Mouse (Mus musculus) cerebellum, adult 9-11 months (tissue): Measurements from ENCODE around the gene Lrrc26.

Experiments
- DNase-seq: peaks from one replicate; pipeline ENCODE4 v3.0.0; 2022

The Lrrc26 gene

DNA sequence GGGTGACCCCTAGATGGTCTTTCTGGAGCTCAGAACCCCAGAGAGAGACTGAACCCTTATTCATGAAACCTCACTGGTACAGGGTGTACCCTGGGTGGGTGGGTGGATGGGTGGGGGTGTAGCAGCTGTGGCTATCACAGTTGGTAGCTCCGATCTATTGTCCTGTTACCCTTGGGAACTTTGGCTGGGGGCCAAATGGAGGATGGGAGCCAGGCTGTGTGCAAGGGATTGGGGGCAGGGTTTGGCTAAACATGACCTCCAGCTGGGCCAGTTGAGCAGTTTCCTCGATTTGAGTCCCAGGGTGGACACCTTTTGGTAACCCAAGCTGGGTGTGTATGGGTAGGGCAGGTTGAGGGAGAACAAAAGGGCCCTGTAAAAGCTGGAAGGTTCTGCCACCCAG, 23.0 kb upstream of the Lrrc26 start:
- peak; percentile 88 for DNase-seq

DNA sequence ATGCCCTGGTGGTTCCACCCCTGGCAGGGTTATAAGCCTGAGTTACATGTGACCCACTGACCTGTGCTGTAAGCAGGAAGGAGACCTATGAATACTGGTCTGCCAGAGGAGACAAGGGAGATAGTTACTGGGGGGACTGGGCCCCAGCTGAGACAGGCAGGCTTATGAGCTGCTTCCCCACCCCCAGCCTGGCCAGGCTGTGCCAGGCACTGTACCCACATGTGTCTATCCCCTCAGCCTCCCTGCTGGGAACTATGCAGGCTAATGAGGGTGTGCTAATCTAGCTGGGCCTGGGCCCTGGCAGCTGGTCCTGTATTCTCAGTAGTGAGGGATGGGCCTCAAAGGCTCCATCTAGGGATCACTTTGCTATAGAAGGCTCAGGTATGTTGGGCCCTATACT, 22.5 kb upstream of the Lrrc26 start:
- DNase-seq, result peak; percentile 81

DNA sequence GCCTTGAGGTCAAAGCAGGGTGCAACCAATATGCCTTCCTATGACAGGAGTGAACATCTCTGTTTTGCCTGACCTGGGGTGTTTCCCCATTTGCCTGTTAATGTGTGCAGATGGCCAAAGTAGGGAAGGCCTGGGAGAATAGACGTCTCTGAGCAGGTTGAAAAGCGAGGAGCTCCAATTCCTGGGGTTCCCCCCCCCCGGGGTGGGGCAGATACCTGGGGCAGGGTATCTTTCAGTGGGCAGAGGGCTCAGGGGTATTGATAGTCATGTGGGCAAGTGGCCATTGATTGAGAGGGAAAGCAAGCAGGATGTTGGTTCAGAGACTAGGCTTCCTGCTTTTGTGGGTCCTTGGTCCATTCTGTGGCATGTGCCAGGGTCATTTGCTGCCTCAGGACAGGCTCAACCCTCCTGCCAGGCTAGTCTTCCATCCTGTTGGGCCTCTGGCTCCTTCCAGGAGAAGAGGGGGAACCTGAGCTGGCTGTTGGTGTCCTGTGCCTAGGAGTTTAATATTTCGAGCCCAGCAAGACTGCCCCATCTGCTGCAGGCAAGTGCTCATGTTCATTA, 21.9 kb upstream of the Lrrc26 start:
- peak; percentile 72 for DNase-seq

DNA sequence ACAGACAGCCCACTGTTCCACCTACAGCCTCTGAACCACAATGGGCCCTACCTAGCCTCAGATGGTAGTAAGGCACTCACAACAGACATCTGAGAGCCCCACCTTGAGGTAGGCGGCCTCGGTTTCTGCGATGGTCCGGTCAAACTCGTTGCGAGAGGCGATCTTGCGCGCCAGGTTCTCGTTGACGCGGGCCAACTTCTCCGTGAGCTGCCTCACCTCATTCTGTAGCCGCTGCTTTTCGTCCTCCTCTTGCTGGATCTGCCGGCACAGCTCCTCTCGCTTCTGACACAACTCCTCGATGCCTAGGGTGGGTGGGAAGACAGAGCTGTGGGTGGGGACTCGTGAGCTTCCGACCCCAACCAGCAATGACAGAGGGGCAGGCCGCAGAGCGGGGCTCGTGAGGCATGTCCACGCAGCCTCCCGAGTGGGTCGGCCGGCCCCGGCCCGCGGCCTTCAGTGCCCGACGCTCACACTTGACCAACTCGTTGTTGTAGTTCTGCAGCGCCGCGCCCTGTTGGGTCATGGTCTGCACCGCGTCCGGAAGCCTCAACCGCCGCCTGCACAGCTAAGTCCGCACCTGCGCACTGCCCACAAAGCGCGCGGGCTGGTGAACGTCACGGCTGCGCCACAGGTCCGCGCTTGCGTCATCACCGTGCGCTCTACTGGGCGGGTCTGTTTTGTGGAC, 17.7 kb upstream of the Lrrc26 start, which contains the start of the genes Ssna1 and Anapc2:
Gene Ssna1, minus strand, starts transcription at position 612 of the 685 bp plus-strand sequence.
Gene Anapc2, plus strand, starts transcription at position 652 of the 685 bp plus-strand sequence.
- DNase-seq, result peak; percentile 97

DNA sequence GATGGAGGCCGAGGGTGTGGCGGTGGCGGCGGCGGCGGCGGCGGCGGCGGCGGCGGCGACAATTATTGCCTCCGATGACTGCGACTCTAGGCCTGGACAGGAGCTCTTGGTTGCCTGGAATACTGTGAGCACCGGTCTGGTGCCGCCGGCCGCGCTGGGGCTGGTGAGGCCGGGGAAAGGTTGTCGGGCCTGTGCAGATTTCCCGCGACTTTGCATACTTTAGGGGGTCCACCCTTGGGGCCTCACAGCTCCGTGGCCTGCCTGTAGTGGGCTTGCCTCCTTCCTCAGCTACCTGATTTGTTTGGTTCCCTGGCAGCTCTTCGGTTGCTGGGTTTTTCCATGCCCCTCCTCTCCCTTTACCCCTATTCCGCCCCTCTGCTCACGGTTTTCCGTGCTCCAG, 17.2 kb upstream of the Lrrc26 start:
- DNase-seq, result no peak

DNA sequence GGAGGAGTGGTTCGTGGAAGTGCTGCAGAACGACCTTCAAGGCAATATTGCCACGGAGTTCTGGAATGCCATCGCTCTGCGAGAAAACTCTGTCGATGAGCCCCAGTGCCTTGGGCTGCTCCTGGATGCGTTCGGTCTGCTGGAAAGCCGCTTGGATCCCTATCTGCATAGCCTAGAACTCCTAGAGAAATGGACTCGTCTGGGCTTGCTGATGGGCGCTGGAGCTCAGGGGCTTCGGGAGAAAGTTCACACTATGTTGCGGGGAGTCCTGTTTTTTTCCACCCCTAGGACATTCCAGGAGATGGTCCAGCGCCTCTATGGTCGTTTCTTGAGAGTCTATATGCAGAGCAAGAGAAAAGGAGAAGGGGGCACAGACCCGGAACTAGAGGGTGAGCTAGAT, 16.7 kb upstream of the Lrrc26 start:
- no peak for DNase-seq

DNA sequence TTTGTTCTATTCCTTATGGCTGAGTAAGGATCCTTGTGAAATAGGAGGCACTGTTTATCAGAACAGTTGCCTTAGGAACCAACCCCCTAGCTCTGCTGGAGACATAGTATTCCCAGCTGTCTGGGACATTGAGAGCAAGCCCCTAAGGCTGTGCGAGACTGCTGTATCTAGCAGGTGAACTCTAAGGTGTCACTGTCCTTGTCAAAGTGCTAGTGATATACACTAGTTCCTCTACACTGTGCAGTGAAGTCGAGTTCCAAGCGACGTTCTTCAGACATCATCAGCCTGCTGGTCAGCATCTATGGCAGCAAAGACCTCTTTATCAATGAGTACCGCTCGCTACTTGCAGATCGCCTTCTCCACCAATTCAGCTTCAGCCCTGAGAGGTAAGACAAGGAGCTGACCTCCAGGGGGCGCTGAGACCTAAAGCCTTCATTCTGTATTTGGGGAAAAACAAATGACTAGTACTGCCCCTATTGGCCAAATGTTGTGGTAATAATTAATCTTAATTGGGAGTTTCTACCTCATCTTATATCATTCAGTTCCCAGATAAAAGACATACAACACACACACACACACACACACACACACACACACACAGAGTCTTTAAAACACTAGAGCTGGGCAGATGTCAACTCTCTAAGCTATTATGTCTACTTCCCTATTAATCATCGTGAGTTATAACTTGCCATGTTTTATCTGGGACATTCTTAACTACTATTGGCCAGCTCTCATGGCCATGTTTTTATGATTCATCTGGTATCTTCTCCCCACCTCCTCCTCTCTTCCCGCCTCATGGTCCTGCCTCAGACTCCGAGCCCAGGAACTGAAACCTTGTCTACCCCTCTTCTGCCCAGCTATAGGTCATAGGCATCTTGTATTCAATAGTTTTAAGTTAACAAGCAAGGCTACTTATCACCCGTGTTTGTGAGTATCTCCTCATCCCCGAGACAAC, 10.5 kb upstream of the Lrrc26 start:
- DNase-seq, result peak; percentile 82

DNA sequence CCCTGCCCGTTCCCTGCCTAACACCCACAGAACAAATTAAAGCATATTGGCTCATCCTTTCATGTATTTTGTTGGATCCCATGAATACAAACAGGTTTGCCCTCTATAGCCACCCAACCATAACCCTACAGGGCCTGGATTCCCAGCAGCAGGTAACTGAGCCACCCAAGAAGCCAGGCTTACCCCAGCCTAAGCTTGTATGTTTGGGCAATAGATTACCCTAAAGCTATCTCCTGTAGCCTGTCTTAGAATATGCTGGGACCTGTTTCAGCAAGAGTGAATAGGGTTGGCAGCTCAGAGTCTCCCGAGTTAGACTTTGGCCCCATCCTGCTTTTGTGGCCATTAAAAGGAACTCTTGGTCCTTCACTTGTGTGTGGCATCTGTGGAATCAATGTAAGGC, 4.2 kb upstream of the Lrrc26 start:
- DNase-seq, result no peak

DNA sequence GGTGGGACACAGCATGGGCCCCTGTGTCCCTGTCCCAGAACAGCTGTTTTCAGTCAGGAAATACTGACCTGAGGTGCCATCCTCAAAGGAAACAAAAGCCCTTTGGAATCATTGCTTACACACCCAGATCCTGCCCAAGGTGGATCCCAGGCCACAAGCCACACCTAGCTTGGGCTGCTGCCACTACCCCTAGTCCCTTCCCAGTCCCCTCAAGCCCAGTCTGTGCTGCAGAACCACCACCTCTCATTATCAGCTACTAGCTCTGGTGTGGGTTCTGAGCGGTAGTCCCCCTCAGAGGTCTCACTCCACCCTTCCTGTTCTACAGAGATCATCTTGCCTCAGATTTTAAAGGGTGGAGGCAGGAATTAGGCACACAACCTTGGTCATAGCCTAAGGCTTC, 3.4 kb upstream of the Lrrc26 start:
- DNase-seq, result peak; percentile 44

DNA sequence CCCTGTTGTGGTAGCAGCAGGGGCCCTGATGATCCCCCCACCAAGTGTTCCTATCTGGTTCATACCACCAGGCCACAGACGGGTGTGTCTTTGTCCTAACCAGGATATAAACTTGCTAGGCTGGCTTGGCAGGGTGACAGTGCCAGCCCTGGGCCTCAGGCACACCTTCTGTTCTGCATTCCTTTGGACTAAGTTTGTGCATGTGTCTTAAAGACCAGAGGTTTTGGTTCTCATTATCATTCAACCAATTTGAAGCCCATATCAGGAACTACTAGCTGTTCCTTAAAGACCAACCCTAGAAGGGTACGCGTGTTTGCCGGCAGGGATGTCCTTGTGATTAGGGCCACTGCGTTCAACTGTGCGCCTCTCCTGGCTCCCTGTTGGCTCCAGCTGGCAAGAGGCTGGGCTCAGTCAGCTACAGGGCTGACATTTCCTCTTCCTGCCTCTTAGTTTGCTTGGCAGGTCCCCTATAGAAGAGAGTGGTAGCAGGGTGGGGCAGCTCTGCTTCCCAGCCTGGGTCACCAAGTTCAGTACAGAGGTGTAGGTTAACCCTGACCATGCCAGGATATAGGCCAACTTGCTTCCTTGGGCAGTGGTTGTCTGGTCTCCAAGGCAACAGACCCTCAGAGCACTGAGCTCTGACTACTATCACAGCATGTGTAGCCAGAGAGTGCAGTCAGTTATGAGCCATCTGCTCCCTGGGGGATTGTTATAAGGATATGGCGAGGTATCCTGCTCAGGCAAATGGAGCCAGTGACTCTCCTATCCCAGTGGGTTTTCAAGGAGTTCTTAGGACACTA, 2.7 kb upstream of the Lrrc26 start:
- peak; percentile 72 for DNase-seq

DNA sequence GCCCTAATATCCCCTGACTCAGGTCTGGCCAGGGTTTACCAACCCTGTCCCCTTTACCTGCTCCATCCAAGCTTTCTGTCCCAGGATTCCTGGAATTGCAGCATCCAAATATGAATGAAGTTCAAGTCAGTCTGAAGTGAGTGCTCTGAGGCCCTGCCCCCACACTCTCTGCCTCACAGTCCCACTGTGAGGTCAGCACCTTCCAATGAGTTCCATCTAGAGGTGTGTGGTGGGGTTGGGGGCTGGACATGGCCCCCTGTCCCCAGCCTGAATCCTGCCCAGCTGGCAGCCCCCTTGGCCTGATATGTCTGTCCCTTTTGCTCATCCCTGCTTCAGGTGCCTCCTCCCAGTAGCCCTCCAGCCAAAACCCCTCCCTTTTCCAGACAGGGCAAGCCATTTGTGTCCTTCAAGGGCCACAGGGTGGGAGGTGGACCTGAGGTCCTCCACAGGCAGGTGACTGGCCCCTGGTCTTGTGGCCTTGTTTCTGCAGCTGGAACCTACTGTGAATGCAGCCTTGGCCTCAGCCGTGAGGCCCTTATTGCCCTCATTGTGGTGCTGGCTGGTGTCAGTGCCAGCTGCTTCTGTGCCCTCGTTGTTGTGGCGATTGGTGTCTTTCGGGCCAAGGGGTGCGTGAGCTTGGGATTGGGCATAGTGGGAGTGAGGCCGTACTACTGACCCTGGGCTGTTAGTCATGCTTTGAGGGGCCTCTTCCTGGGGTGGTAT, 1.6 kb upstream of the Lrrc26 start, which contains the start of gene Tmem210:
Gene Tmem210, plus strand, starts transcription at position 219 of the 723 bp plus-strand sequence.
- DNase-seq, result peak; percentile 68

DNA sequence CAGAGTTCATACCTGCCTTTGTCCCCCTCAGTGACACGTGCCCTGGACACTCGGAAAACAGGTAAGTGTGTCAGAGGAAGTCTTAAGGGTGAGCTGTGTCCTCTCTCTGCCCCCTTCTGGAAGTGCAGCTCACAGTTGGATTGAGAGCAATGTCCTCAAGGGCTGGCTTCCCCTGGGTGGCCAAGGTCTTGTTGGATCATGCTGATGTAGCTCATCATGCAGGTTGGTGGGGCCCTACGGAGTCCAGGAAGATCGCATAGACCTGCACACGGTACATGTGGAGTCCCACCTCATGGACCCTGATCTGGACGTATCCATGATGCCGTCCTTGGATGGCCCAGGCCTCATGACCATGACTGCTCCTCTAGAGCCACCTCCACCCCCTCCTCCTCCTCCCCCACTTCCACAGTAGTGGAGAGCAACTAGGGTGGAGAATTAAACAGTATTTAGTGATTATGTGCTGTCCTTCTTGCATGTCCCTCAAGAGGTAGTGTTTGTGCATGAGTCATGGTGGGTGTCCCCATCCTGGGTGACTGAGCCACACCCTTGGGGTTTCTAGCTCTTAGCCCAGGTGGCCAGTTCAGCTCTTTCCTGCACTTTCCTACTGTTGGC, 875 bp upstream of the Lrrc26 start:
- peak; percentile 60 for DNase-seq

DNA sequence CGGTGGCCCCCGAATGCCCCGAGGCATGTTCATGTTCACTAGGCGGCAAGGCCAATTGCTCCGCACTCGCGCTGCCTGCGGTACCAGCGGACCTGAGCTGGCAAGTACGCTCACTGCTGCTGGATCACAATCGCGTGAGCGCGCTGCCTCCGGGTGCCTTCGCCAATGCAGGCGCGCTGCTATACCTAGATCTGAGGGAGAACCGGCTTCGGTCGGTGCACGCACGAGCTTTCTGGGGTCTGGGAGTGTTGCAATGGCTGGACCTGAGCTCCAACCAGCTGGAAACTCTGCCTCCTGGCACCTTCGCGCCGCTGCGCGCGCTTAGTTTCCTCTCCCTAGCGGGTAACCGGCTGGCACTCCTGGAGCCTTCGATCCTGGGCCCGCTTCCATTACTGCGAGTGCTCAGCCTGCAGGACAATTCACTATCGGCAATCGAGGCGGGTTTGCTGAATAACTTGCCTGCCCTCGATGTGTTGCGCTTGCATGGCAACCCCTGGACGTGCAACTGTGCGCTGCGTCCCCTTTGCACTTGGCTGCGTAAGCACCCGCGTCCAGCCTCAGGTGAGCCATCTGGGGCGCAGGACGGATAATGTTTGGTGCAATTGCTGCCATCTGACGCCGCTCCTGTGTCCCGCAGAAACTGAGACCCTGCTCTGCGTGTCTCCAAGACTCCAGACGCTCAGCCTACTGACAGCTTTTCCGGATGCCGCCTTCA, 543 bp downstream of the Lrrc26 start:
- DNase-seq, result peak; percentile 85

DNA sequence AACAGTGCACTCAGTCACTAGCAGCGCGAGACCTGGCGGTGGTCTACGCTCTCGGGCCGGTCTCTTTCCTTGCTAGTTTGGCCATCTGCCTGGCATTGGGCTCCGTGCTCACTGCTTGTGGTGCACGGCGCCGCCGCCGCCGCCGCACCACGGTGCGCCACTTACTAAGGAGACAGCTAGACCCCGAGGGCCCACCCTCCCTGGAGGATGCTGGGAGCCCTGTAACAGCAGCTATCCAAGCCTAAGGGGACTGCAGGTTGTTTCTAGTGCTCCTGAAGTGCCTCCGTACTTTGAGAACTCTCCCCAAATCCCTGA, 1.1 kb downstream of the Lrrc26 start:
- DNase-seq, result peak; percentile 82

DNA sequence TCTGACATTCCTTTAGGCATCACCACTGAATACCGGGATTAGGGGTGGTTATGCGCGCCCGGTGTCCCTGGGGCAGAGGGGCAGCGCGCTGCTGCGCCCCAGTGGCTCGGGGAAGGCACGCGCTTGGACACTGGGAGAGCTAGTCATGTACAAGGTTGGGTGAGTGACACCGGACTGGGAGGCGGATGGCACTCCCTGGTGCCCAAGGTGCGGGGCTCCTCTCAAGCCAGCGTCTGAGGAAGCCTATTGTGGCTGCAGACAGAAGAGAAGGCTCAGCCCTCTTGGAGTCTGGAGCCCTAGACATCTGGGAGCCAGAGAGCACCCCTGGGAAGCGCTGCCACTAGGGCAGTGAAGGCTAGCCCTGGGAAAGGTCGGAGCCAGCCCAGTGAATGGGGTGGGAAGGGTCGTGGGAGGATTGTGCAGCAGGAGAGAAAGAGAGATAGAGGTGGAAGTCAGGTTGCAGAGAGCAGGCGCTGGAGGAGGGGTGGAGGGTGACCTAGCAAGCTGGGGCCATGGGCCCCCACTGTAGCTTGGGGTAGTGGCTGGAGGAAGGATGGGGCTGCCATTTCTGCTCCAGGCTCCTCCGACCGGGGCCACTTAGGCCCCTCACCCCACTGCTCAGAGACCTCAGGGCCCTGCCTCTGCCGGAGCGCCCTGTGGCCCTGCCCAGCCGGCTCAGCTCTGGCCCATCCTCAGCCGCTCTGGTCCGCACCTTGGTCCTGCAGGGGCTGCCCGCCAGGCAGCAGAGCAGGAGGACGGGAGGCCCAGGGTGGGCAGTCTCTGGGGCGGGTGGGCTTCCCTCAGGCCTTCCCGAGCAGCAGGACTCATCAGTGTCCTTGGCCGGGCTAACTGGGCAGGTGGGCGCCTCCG, 1.7 kb downstream of the Lrrc26 start:
- peak; percentile 71 for DNase-seq

DNA sequence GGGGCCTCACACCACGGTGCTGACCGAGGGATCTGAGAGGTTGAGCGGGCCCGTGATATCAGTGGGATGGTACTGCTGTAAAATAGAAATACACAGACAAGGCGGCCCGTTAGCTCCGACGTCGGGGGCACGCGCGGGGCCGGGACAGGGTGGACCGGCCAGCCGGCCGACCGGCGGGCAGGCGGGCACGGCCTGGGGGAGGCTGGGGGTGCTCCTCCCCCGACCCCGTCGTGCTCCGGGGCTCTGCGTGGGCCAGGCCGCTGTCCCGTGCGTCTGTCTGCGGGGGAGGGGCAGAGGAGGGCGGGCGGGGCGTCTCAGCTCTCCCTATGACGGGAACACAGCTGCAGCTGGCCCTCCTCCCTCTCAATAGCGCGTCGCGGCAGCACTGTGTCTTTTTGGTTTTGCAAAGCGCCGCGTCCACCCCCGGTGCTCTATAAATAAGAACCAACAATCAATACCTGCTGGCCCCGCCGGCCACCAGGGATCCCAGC, 2.4 kb downstream of the Lrrc26 start:
- no peak for DNase-seq

DNA sequence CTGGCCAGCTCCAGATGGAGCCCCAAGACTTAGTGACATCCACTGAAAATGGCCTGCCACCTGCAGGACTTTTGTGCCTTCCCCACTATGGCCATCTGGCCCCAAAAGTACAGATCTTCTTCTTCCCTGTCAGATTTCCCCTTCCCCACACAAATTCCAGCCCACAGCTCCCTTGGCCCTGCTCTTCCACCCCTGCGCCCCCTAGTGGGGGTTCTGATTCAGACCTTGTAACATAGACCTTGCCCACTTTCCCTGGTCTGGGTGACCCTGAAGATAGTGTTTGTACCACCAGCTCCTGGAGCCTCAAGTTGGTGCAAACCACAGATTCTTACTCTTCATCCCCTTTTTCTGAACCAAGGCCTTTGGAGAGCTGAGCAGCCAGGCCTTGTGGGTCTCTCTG, 3.1 kb downstream of the Lrrc26 start:
- DNase-seq, result peak; percentile 78

DNA sequence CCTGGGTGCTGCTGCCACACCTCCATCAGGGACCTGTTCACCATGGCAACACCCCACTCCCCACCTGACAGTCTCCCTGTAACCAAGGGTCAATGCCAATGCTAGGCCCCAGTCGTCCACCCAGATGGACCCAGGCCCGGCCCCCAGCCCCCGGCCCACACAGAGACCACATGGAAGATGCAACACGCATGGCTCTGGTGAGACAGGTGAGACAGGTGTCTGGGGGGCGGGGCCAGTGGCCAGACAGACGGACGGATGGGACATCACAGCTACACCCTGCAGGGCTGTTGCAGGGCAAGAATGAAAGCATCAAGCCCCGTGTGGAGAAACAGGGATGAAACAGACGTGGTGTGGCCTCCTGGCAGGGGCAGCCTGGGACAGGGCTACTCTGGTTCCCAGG, 4.0 kb downstream of the Lrrc26 start:
- DNase-seq, result peak; percentile 68

DNA sequence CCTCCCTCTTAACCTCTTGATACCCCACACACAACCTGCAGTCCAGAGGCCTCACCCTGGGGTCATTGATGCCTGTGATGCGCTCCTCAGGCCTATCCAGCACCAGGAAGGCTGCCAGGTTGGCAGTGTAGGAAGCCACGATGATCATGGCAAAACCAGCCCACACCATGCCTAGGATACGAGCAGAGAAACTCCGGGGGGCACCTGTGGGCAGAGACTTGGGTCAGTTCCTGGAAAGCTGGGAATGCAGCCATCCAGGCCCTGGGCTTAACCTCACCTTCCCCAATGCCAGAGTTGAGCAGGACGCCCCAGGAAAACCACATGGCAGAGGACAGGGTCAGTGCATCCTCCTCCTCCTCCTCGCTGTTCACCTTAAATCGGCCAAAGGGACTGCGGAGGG, 7.4 kb downstream of the Lrrc26 start:
- peak; percentile 67 for DNase-seq

DNA sequence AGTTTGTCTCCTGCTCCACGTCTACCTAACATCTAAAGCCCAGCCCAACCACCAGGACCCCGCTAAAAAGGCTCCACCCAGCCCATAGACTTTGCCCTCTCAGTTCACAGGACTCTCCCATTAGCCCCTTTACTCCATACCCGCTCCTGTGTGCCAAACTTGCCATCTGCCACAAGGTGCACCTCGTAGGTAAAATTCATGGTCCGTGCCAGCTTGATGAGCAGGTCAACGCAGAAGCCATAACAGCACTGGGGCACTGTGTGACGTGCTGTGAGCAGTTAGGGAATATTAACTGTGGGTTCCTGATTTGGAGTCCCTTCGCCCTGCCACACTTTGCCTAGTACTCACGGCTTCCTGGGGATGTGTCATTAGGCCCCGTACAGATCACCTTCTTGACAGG, 8.3 kb downstream of the Lrrc26 start:
- peak; percentile 80 for DNase-seq
